Mouse (Mus musculus) monocyte, adult 2 months (primary cell): ENCODE results near the gene Pla2g16.

Source experiments
- DNase-seq, 2 experiments: peaks; one replicate each; pipeline ENCODE4 v3.0.0; 2022; ENCODE audit warnings: low spot score in 2 of 2, low read depth in 1 of 2

Gene Pla2g16

GRCm38 (mm10) chr19:7557328-7557822, at the start of gene Pla2g16:
Pla2g16 (plus strand) TSS chr19:7557459.
- peak in 1 of 2 experiments; percentile 15 for DNase-seq

- no peak for DNase-seq
Observed at GRCm38 (mm10) chr19:7508026-7508425, 49.2 kb upstream of the Pla2g16 start.

GRCm38 (mm10) chr19:7516437-7516836, 40.8 kb upstream of the Pla2g16 start:
- no peak for DNase-seq

DNA sequence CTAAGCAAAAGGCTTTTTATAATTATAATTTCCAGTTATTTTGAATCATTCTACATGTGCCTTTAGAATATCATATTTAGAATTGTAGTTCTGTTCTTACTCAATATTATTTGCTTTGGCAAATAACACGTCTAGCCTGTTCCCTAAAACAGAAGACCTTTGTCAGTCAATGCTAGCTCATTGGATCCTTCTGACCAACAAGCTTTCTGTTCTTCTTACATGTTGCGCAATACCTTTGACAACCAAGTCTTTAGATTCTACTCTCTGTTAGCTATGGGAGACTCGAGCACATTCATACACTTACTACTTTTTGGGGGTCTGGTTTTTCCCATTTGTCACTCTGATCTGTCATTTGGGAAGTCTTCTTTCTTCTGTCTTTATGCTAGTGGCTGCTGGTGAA, 35.6 kb upstream of the Pla2g16 start:
- no peak for DNase-seq

DNA sequence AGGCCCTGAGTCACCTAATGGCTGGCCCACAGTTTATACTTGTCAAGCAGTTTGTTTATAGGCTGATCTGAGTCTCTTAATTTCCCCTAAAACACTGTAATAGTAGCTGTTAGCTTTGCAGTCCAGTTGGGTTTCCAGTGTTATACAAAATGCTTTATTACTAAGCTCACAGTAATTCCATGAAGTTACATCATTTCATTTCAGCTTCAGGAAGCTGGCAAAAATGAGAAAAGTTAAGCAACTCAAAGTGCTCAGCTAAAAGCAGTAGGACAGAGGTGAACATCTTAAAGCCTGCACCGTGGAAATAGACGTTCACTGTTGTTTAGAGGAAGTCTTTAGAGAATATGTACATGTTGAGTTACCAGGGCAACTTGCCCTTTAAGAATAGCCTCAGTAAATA, 34.4 kb upstream of the Pla2g16 start:
- DNase-seq: no peak

- DNase-seq: no peak
Observed at GRCm38 (mm10) chr19:7523292-7523691, 34.0 kb upstream of the Pla2g16 start.

GRCm38 (mm10) chr19:7523781-7524180, 33.5 kb upstream of the Pla2g16 start:
- no peak for DNase-seq

GRCm38 (mm10) chr19:7524879-7525278, 32.4 kb upstream of the Pla2g16 start:
- DNase-seq: no peak

DNA sequence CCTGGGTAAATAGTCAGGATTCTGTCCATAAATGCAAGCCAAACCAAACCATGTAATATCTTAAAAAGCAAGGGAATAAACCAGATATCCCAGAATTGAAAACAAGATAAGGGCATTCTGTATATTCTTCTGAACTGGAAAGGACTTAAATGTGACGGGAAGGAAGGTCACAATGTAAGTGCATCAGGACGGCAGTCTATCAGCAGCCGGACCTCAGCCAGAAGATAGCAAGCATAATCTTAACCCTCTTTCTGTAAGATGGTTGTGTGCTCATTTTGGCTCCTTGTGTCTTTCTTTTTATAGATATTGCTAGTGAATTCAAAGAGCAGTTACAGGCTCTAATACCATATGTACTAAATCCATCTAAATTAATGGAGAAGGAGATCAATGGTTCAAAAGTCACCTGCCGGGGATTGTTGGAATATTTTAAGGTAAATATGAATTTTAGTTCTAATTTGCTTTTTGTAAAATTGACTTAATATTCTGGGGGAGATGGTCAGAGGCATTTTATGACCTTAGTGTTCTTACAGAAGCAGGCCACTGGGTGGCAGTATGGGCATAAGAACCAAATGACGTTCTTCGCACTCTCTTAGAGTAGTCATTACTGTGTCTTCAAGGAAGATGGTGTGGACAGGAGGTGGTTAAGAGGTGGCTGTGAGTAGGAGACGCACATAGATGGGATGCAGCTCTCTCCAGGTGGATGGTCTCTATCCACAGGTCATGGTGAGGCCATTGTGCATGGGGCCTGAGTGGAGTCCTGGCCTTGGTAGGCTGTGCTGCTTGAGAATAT, 28.4 kb upstream of the Pla2g16 start:
- peak in 1 of 2 experiments; percentile 8 for DNase-seq

DNA sequence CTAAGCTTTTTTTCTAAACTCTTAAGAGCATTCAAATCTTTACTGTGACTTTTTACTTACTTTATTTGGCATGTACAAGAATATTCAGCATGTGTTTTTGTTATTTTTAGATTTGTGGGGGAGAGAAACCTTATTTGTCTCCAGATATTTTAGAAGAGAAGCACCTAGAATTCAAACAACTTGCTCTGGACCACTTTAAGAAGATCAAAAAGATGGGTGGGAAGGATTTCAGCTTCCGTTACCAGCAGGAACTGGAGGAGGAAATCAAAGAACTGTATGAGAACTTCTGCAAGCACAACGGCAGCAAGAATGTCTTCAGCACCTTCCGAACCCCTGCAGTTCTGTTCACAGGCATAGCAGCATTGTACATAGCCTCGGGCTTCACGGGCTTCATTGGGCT, 25.4 kb upstream of the Pla2g16 start:
- DNase-seq: no peak

DNA sequence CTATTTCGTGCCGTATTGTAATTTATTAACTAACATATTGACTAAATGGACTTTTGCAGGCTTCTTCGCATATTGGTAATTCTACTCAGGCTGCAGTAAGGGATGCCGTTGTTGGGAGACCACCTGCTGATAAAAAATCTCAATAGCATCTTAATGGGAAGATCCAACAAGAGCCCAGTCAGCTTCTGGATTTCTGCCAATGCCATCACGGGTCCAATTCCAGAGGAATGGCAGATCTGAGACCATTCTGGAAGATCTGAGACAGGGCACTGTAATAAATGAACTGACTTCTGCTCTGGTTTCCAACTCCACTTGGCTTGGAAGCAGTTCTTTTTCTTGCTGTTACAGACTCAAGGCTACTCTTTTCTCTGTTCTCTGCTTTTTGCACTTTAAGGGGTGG, 23.4 kb upstream of the Pla2g16 start:
- DNase-seq: no peak

- no peak for DNase-seq
Observed at GRCm38 (mm10) chr19:7548924-7549323, 8.3 kb upstream of the Pla2g16 start.

DNA sequence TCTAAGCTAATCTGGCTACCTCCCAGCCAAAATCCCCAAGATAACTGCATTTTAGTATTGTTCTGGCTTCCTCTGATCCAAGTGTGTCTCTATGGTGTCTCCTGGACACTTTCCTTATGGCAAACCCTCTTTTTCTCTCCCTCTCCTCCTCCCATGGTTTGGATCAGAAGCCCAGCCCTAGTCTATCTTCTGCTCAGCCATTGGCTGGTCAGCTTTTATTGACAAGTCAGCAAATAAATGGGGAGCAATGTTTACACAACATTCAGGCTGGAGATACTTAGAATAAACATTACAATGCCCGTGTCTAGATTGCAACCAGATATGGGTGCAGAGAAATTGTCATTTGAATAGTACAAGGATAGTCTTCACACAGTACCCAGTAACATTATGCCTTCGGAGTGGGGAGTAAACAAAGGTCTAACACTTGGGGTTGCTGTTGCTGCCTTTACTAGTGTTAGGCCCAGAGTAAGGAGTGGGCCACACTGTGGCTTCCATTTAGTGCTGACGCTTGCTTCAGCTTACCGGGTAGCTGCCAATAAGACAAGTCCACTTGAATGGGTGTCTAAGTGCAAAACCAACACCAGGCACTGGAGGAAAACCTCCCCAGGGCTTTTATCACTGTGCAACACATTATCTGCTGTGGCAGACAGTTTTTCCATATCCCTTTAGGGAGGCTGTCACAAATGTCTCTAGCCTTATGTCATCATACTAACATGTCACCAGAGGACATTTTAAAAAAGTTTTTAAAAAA, 5.5 kb upstream of the Pla2g16 start:
- no peak for DNase-seq

DNA sequence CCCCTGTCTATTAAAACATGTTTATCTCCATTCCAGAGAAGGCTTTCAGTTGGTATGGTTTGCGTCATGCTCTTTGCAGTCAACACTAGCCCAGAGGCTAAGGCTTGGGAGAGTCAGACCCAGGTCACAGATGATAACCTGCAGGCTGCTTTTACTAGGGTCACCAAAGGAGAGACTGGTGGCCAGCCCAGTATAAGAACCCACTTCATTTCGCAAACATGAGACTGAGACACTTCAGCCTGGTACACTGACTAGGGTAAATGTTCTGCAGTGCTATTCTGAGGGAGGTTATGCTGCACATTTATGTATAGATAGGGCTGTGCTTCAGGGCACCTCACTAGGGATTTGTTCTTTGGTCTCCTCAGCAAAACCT, 5.0 kb upstream of the Pla2g16 start:
- DNase-seq: no peak

DNA sequence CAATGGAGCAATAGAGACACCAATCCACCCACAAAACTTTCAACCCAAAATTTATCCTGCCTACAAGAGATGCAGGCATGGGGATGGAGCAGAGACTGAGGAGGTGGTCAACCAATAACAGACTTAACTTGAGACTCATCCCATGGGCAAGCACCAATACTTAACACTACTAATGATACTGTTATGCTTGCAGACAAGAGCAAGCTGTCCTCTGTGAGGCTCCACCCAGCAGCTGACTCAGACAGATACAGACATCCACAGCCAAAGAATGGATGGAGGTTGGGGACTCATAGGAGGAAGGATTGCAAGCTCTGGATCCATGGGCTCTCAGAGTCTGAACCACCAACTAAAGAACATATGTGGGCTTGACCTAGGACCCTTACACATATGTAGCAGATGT, 3.8 kb upstream of the Pla2g16 start:
- DNase-seq: no peak

DNA sequence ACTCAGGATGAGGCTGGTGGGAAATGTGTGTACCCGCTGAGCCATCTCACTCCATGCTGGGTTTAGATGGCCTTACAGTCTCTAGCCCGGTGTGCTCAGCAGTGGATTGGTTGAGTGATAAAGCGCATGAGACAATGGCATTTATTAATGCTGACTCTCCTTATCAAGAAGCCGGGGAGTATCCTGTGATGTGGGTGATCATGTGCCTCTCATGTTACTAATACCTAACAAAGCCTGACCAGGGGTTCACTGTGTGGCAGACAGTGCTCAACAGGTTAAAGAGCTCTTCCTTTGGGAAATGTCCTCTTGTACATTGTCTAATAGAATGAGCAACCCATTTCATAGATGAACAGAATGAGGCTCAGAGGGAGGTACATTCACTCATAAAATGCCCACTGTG, 2.4 kb upstream of the Pla2g16 start:
- DNase-seq: no peak

DNA sequence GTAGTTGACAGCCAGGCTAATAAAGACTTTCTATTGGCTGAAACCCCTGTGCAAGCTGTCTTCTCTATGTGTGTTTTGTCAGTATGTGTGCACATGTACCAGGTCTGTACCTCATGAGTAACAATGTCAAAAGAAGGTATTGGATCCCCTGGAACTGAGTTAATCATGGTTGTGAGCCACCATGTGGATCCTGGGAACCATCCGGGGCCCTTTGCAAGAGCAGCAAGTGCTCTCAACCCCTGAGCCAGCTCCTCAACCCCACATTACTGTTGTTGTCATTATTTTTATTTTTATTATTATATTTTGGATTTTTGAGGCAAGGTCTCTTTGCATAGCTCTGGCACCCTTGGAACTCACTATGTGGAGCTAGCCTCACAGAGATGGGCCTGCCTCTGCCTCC, 618 bp upstream of the Pla2g16 start:
- no peak for DNase-seq

DNA sequence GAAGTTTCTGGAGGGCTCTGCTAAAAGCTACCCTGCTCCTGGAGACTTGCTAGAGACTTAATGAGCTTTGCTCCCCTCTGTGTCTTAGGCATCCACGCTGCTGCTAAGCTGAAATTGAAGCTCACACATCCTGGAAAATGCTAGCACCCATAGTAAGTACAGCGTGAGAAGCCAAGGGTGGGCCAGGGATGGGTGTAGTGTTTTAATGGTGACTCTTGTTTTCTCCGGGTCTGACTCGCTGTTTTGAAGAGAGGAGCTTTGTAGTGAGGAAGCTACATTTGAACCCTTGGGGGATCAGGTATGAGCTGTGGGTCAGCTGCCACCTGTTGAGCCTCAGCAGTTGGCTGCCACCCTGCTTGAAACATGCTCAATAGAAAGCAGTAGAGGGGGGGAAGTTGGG, 585 bp downstream of the Pla2g16 start:
- DNase-seq: no peak

GRCm38 (mm10) chr19:7558675-7559074, 1.4 kb downstream of the Pla2g16 start:
- DNase-seq: no peak

DNA sequence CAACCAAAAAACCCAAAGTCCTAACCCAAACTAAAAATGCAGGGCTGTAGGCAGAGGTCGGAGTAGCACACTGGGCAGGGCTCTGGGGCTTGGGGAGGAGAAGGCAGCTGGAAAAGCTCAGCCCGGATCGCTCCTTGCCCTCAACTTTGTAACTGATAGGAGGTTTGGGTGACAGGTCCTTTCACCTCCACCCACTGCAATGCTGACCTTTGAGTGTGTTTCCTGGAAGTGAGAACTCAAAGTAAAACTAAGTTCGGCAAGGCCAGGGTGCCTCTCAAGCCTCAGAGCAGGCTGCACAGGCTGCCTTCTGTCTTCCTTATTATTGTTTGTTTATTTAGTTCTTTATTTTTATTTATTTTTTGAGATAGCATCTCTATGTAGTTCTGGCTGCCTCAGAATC, 2.7 kb downstream of the Pla2g16 start:
- no peak for DNase-seq

GRCm38 (mm10) chr19:7561456-7561855, 4.2 kb downstream of the Pla2g16 start:
- no peak for DNase-seq

GRCm38 (mm10) chr19:7562601-7563129, 5.4 kb downstream of the Pla2g16 start:
- DNase-seq: no peak
